Mouse (Mus musculus): ENCODE measurements around the gene Ccdc7a. TPM values are rescaled to one million over a fixed set of nuclear protein-coding genes. Genes with fewer than 3 reads are reported as not detected.

The Ccdc7a gene
- total and polyA plus RNA-seq, 3 experiments = not detected

- no peaks in the 10 kb centered on the region for H3K27me3 ChIP-seq (ENCODE audit: control insufficient read depth, insufficient read depth, low read length)
- TF ChIP-seq CTCF (IDR thresholded peaks at IDR 0.05) (no peak), POLR2A (IDR thresholded peaks at IDR 0.05; ENCODE audit: insufficient read depth, low read depth, low read length) (no peak), EP300 (IDR thresholded peaks at IDR 0.05; ENCODE audit: insufficient read depth, low read depth, low read length) (no peak)
- H3K27ac ChIP-seq = no peak overlapping the region
- 28% methylated on average over 5 of the region's 5 CpGs for WGBS
- H3K9ac ChIP-seq (ENCODE audit: low read depth, low read length) = no peak overlapping the region
- no peak overlapping the region for H3K4me3 ChIP-seq
- no peak for DNase-seq
- no peaks in the 10 kb centered on the region for H3K36me3 ChIP-seq (ENCODE audit: control insufficient read depth, insufficient read depth, low read length)
- H3K4me1 ChIP-seq (ENCODE audit: control insufficient read depth, insufficient read depth, low read length) = no peaks in the 10 kb centered on the region
- no peaks in the 10 kb centered on the region for H3K79me2 ChIP-seq (replicated peaks; ENCODE audit: control insufficient read depth, insufficient read depth, low read length)
- intact Hi-C loops (cut with DNase I) = no loop called here
These were observed 221.6 kb downstream of the Ccdc7a start for GRCm38 (mm10) chr8:128843749-128844148.

DNA sequence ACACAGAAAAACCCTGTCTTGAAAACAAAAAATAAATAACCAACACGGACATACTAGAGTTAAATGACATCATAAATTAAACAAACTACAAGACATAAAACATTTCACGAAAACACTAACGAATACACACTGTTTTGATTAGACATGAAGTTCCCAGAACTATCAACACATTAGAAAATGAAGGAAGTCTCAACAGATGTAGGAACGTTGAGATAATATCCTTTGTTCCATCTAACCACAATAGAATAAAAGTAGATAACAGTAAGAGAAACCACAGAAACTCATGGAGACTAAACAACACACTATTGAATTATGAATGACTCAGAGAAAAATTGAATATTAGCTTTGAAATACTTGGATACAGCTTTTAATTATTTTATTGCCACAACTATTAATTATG, 252.8 kb downstream of the Ccdc7a start:
- Histone ChIP-seq H3K36me3 (ENCODE audit: control insufficient read depth, insufficient read depth, low read length) (no peaks in the 10 kb centered on the region), H3K79me2 (replicated peaks; ENCODE audit: control insufficient read depth, insufficient read depth, low read length) (no peaks in the 10 kb centered on the region), H3K4me1 (ENCODE audit: control insufficient read depth, insufficient read depth, low read length) (no peaks in the 10 kb centered on the region), H3K27me3 (ENCODE audit: control insufficient read depth, insufficient read depth, low read length) (no peaks in the 10 kb centered on the region), H3K4me3 (no peak overlapping the region), H3K27ac (no peak overlapping the region), H3K9ac (ENCODE audit: low read depth, low read length) (no peak overlapping the region)
- TF ChIP-seq CTCF (IDR thresholded peaks at IDR 0.05) (no peak), POLR2A (IDR thresholded peaks at IDR 0.05; ENCODE audit: insufficient read depth, low read depth, low read length) (no peak), EP300 (IDR thresholded peaks at IDR 0.05; ENCODE audit: insufficient read depth, low read depth, low read length) (no peak)
- DNase-seq = no peak
- intact Hi-C loops (cut with DNase I) = no loop called here
- 47% methylated on average over 4 of the region's 4 CpGs for WGBS

GRCm38 (mm10) chr8:128798594-128798993, 266.7 kb downstream of the Ccdc7a start, which contains the start of gene Gm3952:
Gm3952 (minus strand) TSS chr8:128798694.
- TF ChIP-seq CTCF (IDR thresholded peaks at IDR 0.05) (no peak), EP300 (IDR thresholded peaks at IDR 0.05; ENCODE audit: insufficient read depth, low read depth, low read length) (no peak), POLR2A (IDR thresholded peaks at IDR 0.05; ENCODE audit: insufficient read depth, low read depth, low read length) (no peak)
- no peak for DNase-seq
- Histone ChIP-seq H3K36me3 (ENCODE audit: control insufficient read depth, insufficient read depth, low read length) (no peaks in the 10 kb centered on the region), H3K79me2 (replicated peaks; ENCODE audit: control insufficient read depth, insufficient read depth, low read length) (no peaks in the 10 kb centered on the region), H3K9ac (ENCODE audit: low read depth, low read length) (no peak within 1 kb of the TSS), H3K27ac (no peak within 1 kb of the TSS), H3K4me1 (ENCODE audit: control insufficient read depth, insufficient read depth, low read length) (no peaks in the 10 kb centered on the region), H3K27me3 (ENCODE audit: control insufficient read depth, insufficient read depth, low read length) (no peaks in the 10 kb centered on the region), H3K4me3 (no peak within 1 kb of the TSS)
- intact Hi-C loops (cut with DNase I) = no loop called here
- 72% methylated on average over 1 of the region's 1 CpGs for WGBS

- H3K27me3 ChIP-seq (ENCODE audit: control insufficient read depth, insufficient read depth, low read length) = no peaks in the 10 kb centered on the region
- intact Hi-C loops (cut with DNase I) = no loop called here
- WGBS = 98% methylated on average over 3 of the region's 3 CpGs
- H3K4me3 ChIP-seq = no peak overlapping the region
- no peaks in the 10 kb centered on the region for H3K79me2 ChIP-seq (replicated peaks; ENCODE audit: control insufficient read depth, insufficient read depth, low read length)
- no peak overlapping the region for H3K27ac ChIP-seq
- no peaks in the 10 kb centered on the region for H3K4me1 ChIP-seq (ENCODE audit: control insufficient read depth, insufficient read depth, low read length)
- no peaks in the 10 kb centered on the region; the same call in none of the 2 replicates for H3K36me3 ChIP-seq (ENCODE audit: control insufficient read depth, insufficient read depth, low read length)
- H3K9ac ChIP-seq (ENCODE audit: low read depth, low read length) = no peak overlapping the region
- DNase-seq = no peak
- TF ChIP-seq EP300 (IDR thresholded peaks at IDR 0.05; ENCODE audit: insufficient read depth, low read depth, low read length) (no peak), CTCF (IDR thresholded peaks at IDR 0.05) (no peak), POLR2A (IDR thresholded peaks at IDR 0.05; ENCODE audit: insufficient read depth, low read depth, low read length) (no peak)
These were observed 329.6 kb downstream of the Ccdc7a start for GRCm38 (mm10) chr8:128735692-128736091.

DNA sequence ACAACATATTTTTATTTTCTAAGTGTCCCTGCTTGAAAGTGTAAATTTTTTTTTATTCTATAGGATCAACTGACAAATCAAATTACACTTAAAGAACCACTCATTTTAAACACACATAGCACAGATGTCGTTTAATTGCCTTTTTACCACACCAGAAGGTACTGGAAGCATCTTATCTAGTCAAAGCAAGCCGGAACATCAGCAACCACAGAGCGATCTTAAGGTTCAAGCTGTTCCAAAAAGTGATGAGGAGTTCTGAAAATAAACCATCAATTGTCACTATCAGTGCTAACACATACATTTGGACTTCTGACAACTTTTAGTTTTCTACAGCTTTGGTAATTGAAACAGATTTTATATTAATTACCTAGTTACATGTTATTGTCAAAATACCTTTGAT, 331.2 kb downstream of the Ccdc7a start:
- Histone ChIP-seq H3K4me3 (no peak overlapping the region), H3K4me1 (ENCODE audit: control insufficient read depth, insufficient read depth, low read length) (no peaks in the 10 kb centered on the region), H3K27me3 (ENCODE audit: control insufficient read depth, insufficient read depth, low read length) (no peaks in the 10 kb centered on the region), H3K9ac (ENCODE audit: low read depth, low read length) (no peak overlapping the region), H3K36me3 (ENCODE audit: control insufficient read depth, insufficient read depth, low read length) (no peaks in the 10 kb centered on the region; the same call in none of the 2 replicates), H3K27ac (no peak overlapping the region), H3K79me2 (replicated peaks; ENCODE audit: control insufficient read depth, insufficient read depth, low read length) (no peaks in the 10 kb centered on the region)
- intact Hi-C loops (cut with DNase I) = no loop called here
- 82% methylated on average over 3 of the region's 3 CpGs for WGBS
- no peak for DNase-seq
- no peak for TF ChIP-seq EP300 (IDR thresholded peaks at IDR 0.05; ENCODE audit: insufficient read depth, low read depth, low read length)
- TF ChIP-seq CTCF (IDR thresholded peaks at IDR 0.05) = no peak
- TF ChIP-seq POLR2A (IDR thresholded peaks at IDR 0.05; ENCODE audit: insufficient read depth, low read depth, low read length) = no peak

DNA sequence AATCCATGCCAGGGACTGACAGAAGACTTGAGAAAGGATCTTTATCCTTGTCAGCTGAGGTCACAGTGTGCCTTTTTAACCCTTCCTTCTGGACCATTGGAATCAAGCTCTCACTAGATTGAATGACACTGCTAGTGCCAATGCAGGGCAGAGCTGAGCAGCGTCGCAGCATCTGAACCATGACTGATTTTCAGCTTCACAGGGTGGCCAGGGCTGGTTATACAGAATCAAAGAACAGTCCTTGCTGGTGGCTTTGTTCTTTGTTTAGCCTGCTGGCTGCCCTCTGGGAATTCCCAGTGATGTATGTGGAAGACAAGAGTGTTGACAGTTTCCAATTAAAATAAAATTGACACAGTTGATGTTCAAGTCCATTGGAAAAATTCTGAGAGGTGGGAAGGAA, 333.1 kb downstream of the Ccdc7a start:
- no peaks in the 10 kb centered on the region for H3K4me1 ChIP-seq (ENCODE audit: control insufficient read depth, insufficient read depth, low read length)
- DNase-seq = no peak
- peaks cover 9% of the 10 kb centered on the region for H3K36me3 ChIP-seq (ENCODE audit: control insufficient read depth, insufficient read depth, low read length)
- H3K27me3 ChIP-seq (ENCODE audit: control insufficient read depth, insufficient read depth, low read length) = no peaks in the 10 kb centered on the region
- intact Hi-C loops (cut with DNase I) = no loop called here
- WGBS = 78% methylated on average over 2 of the region's 2 CpGs
- H3K9ac ChIP-seq (ENCODE audit: low read depth, low read length) = no peak overlapping the region
- no peak for TF ChIP-seq CTCF (IDR thresholded peaks at IDR 0.05)
- TF ChIP-seq POLR2A (IDR thresholded peaks at IDR 0.05; ENCODE audit: insufficient read depth, low read depth, low read length) = no peak
- no peak for TF ChIP-seq EP300 (IDR thresholded peaks at IDR 0.05; ENCODE audit: insufficient read depth, low read depth, low read length)
- H3K4me3 ChIP-seq = no peak overlapping the region
- no peaks in the 10 kb centered on the region for H3K79me2 ChIP-seq (replicated peaks; ENCODE audit: control insufficient read depth, insufficient read depth, low read length)
- no peak overlapping the region for H3K27ac ChIP-seq

All from heart, adult 2 months (tissue).